Mouse (Mus musculus): ENCODE measurements at regions not wholly inside any gene's neighbourhood (a gene's known extent, or its start where the extent isn't known, plus 50 kb on each side); places are given as distances from the start of the nearest gene placed in this dataset.

- TF ChIP-seq CTCF (IDR thresholded peaks at IDR 0.05; ENCODE audit: control insufficient read depth, insufficient read depth, insufficient replicate concordance, low read depth, low read length) (no peak), POLR2A (IDR thresholded peaks at IDR 0.05; ENCODE audit: control insufficient read depth, low read depth, low read length) (no peak)
Observed at GRCm38 (mm10) chr10:91436091-91436569, 255.0 kb upstream of the Tmpo start.
